Mouse (Mus musculus): Measurements from ENCODE around the gene Fcrlb. TPM values are rescaled to one million over a fixed set of nuclear protein-coding genes. Genes with fewer than 3 reads are reported as not detected.

Fcrlb gene
- total and polyA plus RNA-seq, 2 experiments from 2014 or later, result 1.3 to 1.7 TPM

GRCm38 (mm10) chr1:170907111-170907455 is 5.7 kb downstream of the Fcrlb start:
- no peak overlapping the region for H3K27ac ChIP-seq (ENCODE audit: low read depth, low read length)
- WGBS, result 20% methylated on average over 11 of the region's 11 CpGs
- peaks cover 17% of the 10 kb centered on the region for H3K27me3 ChIP-seq (ENCODE audit: insufficient read depth, low read length)
- peak overlapping the region; percentile 97 for H3K4me2 ChIP-seq (ENCODE audit: low read depth, low read length, poor library complexity, severe bottlenecking)
- H3K4me3 ChIP-seq (ENCODE audit: low read depth, low read length), result peak overlapping the region; percentile 62
- peak; percentile 48; the same call in 1 of the 2 replicates for ATAC-seq (ENCODE audit: low FRiP score)
- peak overlapping the region; percentile 61 for H3K9ac ChIP-seq (replicated peaks; ENCODE audit: low read length, poor library complexity, severe bottlenecking)
- no peaks in the 10 kb centered on the region for H3K36me3 ChIP-seq (ENCODE audit: insufficient read depth, low read length)
- DNase-seq (ENCODE audit: low spot score), result no peak
- no peak for TF ChIP-seq CTCF (IDR thresholded peaks at IDR 0.05)
- H3K9me3 ChIP-seq (ENCODE audit: low read length), result no peaks in the 10 kb centered on the region
- peaks cover 9% of the 10 kb centered on the region; the same call in 1 of the 2 replicates for H3K4me1 ChIP-seq (ENCODE audit: insufficient read depth, low read length)

DNA sequence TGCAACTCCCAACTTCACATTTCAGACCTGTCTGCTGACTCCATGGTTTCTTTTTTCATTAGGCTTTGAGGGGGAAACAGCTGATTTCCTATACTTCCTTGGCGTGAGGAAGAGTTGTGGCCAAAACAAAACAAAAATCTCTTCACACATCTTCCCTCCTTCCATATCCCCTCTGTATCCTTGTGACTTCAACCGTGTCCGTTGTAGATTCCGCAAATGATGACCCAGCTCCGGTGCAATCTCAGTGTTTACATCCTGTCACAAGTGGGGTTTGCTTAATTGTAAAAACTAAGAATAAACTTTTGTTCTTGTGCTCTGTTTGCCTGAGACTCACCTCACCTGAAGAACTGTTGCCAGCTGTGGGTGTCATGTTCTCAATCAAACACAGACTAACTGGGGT is 9.3 kb downstream of the Fcrlb start:
- Histone ChIP-seq H3K27me3 (ENCODE audit: insufficient read depth, low read length) (peaks cover 14% of the 10 kb centered on the region), H3K4me3 (ENCODE audit: low read depth, low read length) (no peak overlapping the region), H3K4me1 (ENCODE audit: insufficient read depth, low read length) (peaks cover 8% of the 10 kb centered on the region; the same call in 1 of the 2 replicates), H3K36me3 (ENCODE audit: insufficient read depth, low read length) (no peaks in the 10 kb centered on the region), H3K9ac (replicated peaks; ENCODE audit: low read length, poor library complexity, severe bottlenecking) (no peak overlapping the region), H3K27ac (ENCODE audit: low read depth, low read length) (no peak overlapping the region), H3K4me2 (ENCODE audit: low read depth, low read length, poor library complexity, severe bottlenecking) (no peak overlapping the region), H3K9me3 (ENCODE audit: low read length) (no peaks in the 10 kb centered on the region)
- TF ChIP-seq CTCF (IDR thresholded peaks at IDR 0.05), result no peak
- WGBS, result 74% methylated on average over 5 of the region's 5 CpGs
- DNase-seq (ENCODE audit: low spot score), result no peak
- ATAC-seq (ENCODE audit: low FRiP score), result no peak

DNA sequence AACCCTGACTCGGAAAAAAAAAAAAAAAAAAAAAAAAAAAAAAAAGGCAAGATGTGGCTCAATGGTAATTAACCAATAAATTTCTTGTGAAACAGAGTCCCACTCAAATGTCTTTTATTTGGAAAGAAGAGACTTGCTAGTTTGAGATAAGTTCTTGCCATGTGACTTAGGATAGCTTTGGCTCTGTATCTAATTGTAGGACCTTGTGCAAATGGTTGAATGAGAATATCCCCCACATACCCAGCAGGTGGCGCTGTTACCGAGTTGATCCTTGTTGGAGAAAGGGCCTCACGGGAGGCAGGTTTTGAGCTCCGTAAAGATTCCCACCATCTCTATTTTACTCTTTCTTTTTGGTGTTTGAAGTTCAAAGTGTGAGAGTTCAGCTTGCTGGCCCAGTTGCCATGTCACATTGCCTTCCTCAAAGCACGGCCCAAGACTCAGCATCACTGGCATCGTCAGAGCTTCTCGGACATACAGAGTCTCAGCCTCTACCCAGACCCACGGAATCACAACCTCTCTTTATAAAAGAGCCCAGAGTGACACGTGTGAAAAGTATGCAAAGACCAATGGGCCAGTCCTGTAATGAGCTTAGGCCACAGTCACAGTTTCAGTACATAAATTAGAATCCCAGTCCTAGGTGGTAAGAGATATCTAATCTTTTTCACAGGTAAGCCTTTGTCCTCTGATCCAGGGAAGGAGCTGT is 11.1 kb downstream of the Fcrlb start:
- peak; percentile 75; the same call in 1 of the 2 replicates for ATAC-seq (ENCODE audit: low FRiP score)
- 0 out of 2 replicates have a peak overlapping the region, but pooled peaks have one; percentile 22 for H3K4me2 ChIP-seq (ENCODE audit: low read depth, low read length, poor library complexity, severe bottlenecking)

DNA sequence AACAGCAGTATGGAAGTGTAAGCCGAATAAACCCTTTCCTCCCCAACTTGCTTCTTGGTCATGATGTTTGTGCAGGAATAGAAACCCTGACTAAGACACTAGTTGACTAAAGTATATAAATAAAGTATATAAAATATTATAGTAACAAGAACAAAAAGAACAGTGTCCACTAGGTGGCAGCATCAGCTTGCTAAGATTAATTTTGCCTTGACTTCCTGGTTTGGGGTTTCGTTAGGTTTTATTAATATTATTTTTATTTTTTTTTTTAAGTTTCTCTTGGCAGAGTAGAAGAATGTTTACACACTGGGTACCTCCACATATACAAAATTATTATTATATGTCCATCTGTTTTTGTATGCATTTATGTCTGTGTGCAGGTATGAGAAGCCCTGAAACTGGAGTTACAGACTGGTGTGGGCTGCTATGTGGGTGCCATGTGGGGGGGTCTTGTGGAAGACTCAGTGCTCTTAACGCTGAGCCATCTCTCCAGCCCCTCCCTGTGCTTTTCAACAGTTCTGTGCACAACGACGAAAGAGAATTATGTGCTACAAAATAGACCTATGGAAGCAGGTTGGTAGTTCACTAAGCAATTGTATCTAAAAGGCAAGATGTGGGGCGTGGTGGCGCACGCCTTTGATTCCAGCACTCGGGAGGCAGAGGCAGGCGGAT is 11.8 kb downstream of the Fcrlb start:
- no peaks in the 10 kb centered on the region for H3K36me3 ChIP-seq (ENCODE audit: insufficient read depth, low read length)
- H3K4me1 ChIP-seq (ENCODE audit: insufficient read depth, low read length), result no peaks in the 10 kb centered on the region
- peaks cover 7% of the 10 kb centered on the region; the same call in 1 of the 2 replicates for H3K27me3 ChIP-seq (ENCODE audit: insufficient read depth, low read length)
- no peak overlapping the region for H3K27ac ChIP-seq (ENCODE audit: low read depth, low read length)
- DNase-seq (ENCODE audit: low spot score), result peak; percentile 84
- WGBS, result 32% methylated on average over 10 of the region's 10 CpGs
- no peak overlapping the region for H3K4me3 ChIP-seq (ENCODE audit: low read depth, low read length)
- ATAC-seq (ENCODE audit: low FRiP score), result peak; percentile 32; the same call in 1 of the 2 replicates
- TF ChIP-seq CTCF (IDR thresholded peaks at IDR 0.05), result peak; percentile 74
- H3K9ac ChIP-seq (replicated peaks; ENCODE audit: low read length, poor library complexity, severe bottlenecking), result no peak overlapping the region
- peak overlapping the region; percentile 18; the same call in 1 of the 2 replicates for H3K4me2 ChIP-seq (ENCODE audit: low read depth, low read length, poor library complexity, severe bottlenecking)
- no peaks in the 10 kb centered on the region for H3K9me3 ChIP-seq (ENCODE audit: low read length)

More for the DNA sequence above, 11.1 kb downstream of the Fcrlb start:
- Histone ChIP-seq H3K27me3 (ENCODE audit: insufficient read depth, low read length) (peaks cover 7% of the 10 kb centered on the region; the same call in 1 of the 2 replicates), H3K27ac (ENCODE audit: low read depth, low read length) (no peak overlapping the region), H3K4me1 (ENCODE audit: insufficient read depth, low read length) (no peaks in the 10 kb centered on the region), H3K4me3 (ENCODE audit: low read depth, low read length) (no peak overlapping the region), H3K9me3 (ENCODE audit: low read length) (no peaks in the 10 kb centered on the region), H3K36me3 (ENCODE audit: insufficient read depth, low read length) (no peaks in the 10 kb centered on the region), H3K9ac (replicated peaks; ENCODE audit: low read length, poor library complexity, severe bottlenecking) (no peak overlapping the region)
- 27% methylated on average over 10 of the region's 10 CpGs for WGBS
- peak; percentile 90 for DNase-seq (ENCODE audit: low spot score)
- TF ChIP-seq CTCF (IDR thresholded peaks at IDR 0.05), result peak; percentile 90

GRCm38 (mm10) chr1:170898413-170899075 is 14.2 kb downstream of the Fcrlb start:
- H3K4me3 ChIP-seq (ENCODE audit: low read depth, low read length), result no peak overlapping the region
- TF ChIP-seq CTCF (IDR thresholded peaks at IDR 0.05), result no peak
- no peak overlapping the region for H3K9ac ChIP-seq (replicated peaks; ENCODE audit: low read length, poor library complexity, severe bottlenecking)
- no peaks in the 10 kb centered on the region for H3K36me3 ChIP-seq (ENCODE audit: insufficient read depth, low read length)
- ATAC-seq (ENCODE audit: low FRiP score), result no peak
- no peak overlapping the region for H3K27ac ChIP-seq (ENCODE audit: low read depth, low read length)
- no peaks in the 10 kb centered on the region for H3K27me3 ChIP-seq (ENCODE audit: insufficient read depth, low read length)
- H3K4me1 ChIP-seq (ENCODE audit: insufficient read depth, low read length), result no peaks in the 10 kb centered on the region
- DNase-seq (ENCODE audit: low spot score), result no peak
- WGBS, result 78% methylated on average over 16 of the region's 16 CpGs
- no peaks in the 10 kb centered on the region for H3K9me3 ChIP-seq (ENCODE audit: low read length)
- H3K4me2 ChIP-seq (ENCODE audit: low read depth, low read length, poor library complexity, severe bottlenecking), result no peak overlapping the region

All from midbrain, postnatal 0 days (tissue).